ENCODE assay signal across 9 mouse cellular contexts in genomic region chr1:171074283-171074682, GRCm38 (mm10). TPM values are rescaled to one million over a fixed set of nuclear protein-coding genes. Genes with fewer than 3 reads are reported as not detected.
A peak's percentile ranks its signal among the peaks of the same experiment; 100 is the strongest.
DNase-seq lines count a peak whose midpoint lies in the region; ATAC-seq lines count a peak whose summit lies in the region.
"Not testable (repeated sequence)": the region's sequence is repeated elsewhere in the genome, so short reads cannot be mapped to it uniquely, and the experiment has no call there.
"Had no signal": no experiment of that assay in that cellular context is flagged by ENCODE, and none has a peak within 500 bp of the region (broad histone marks: within the 10 kb centered on the region; RNA-seq: fewer than 3 reads in every experiment).

No protein-coding gene starts in this region.

- 21% methylated on average over 4 of the region's 10 CpGs for WGBS in embryonic facial prominence, embryonic 14.5 days
- WGBS in heart, embryonic 11.5 days (ENCODE audit: insufficient replicate concordance) = 17% methylated on average over 4 of the region's 10 CpGs
- WGBS in kidney, embryonic 14.5 days = 16% methylated on average over 4 of the region's 10 CpGs
- 7% methylated on average over 8 of the region's 10 CpGs for WGBS in liver, embryonic 15.5 days (ENCODE audit: insufficient replicate concordance)
- 39% methylated on average over 7 of the region's 10 CpGs for WGBS in midbrain, embryonic 10.5 days

- H3K4me2 ChIP-seq in embryonic facial prominence, embryonic 14.5 days (ENCODE audit: low read depth, low read length); heart, embryonic 11.5 days; kidney, embryonic 14.5 days (replicated peaks; ENCODE audit: low read depth, low read length); liver, embryonic 15.5 days: not testable (repeated sequence)

- not testable (repeated sequence) for H3K4me3 ChIP-seq in embryonic facial prominence, embryonic 14.5 days (ENCODE audit: low read depth, low read length); heart, embryonic 11.5 days (ENCODE audit: low read depth, low read length); kidney, embryonic 14.5 days (ENCODE audit: low read length); liver, embryonic 15.5 days (replicated peaks)
- H3K4me3 ChIP-seq in midbrain, embryonic 10.5 days = 0 out of 2 replicates have a peak overlapping the region, but pooled peaks have one; percentile 1

- peak; percentile 27 for ATAC-seq in embryonic facial prominence, embryonic 14.5 days (ENCODE audit: low read depth)
- peak; percentile 27 for ATAC-seq in heart, embryonic 11.5 days (replicated peaks; ENCODE audit: insufficient number of reproducible peaks, low FRiP score, low TSS enrichment)
- ATAC-seq in kidney, embryonic 14.5 days (ENCODE audit: low FRiP score, low TSS enrichment) = peak; percentile 29
- peak; percentile 61 for ATAC-seq in liver, embryonic 15.5 days (ENCODE audit: insufficient read depth)

- H3K9ac ChIP-seq in embryonic facial prominence, embryonic 14.5 days (ENCODE audit: low read depth, low read length); heart, embryonic 11.5 days (ENCODE audit: low read depth, low read length); kidney, embryonic 14.5 days (ENCODE audit: low read depth, low read length); liver, embryonic 15.5 days: not testable (repeated sequence)

- H3K9me3 ChIP-seq in embryonic facial prominence, embryonic 14.5 days (ENCODE audit: control insufficient read depth, low read length); heart, embryonic 11.5 days (replicated peaks; ENCODE audit: control insufficient read depth, low read length); kidney, embryonic 14.5 days (ENCODE audit: control insufficient read depth, low read length); liver, embryonic 15.5 days (replicated peaks); midbrain, embryonic 10.5 days (replicated peaks): not testable (repeated sequence)

- H3K36me3 ChIP-seq in embryonic facial prominence, embryonic 14.5 days (ENCODE audit: control insufficient read depth, insufficient read depth, low read length); heart, embryonic 11.5 days (ENCODE audit: control insufficient read depth, insufficient read depth, low read length); kidney, embryonic 14.5 days (ENCODE audit: control insufficient read depth, insufficient read depth, low read length); liver, embryonic 15.5 days (replicated peaks); midbrain, embryonic 10.5 days: not testable (repeated sequence)

- not testable (repeated sequence) for H3K27ac ChIP-seq in embryonic facial prominence, embryonic 14.5 days (replicated peaks; ENCODE audit: low read depth, low read length); heart, embryonic 11.5 days (ENCODE audit: low read depth, low read length); kidney, embryonic 14.5 days (ENCODE audit: low read depth, low read length); liver, embryonic 15.5 days (replicated peaks); midbrain, embryonic 10.5 days (replicated peaks)

- H3K4me1 ChIP-seq in embryonic facial prominence, embryonic 14.5 days (ENCODE audit: control insufficient read depth, insufficient read depth, low read length); heart, embryonic 11.5 days (ENCODE audit: control insufficient read depth, insufficient read depth, low read length); kidney, embryonic 14.5 days (ENCODE audit: control insufficient read depth, insufficient read depth, low read length); liver, embryonic 15.5 days (replicated peaks); midbrain, embryonic 10.5 days: not testable (repeated sequence)

- peaks cover 33% of the 10 kb centered on the region for H3K27me3 ChIP-seq in embryonic facial prominence, embryonic 14.5 days (replicated peaks; ENCODE audit: control insufficient read depth, insufficient read depth, low read length)
- H3K27me3 ChIP-seq in heart, embryonic 11.5 days (ENCODE audit: control insufficient read depth, insufficient read depth, low read length) = peaks cover 28% of the 10 kb centered on the region
- H3K27me3 ChIP-seq in kidney, embryonic 14.5 days (ENCODE audit: control insufficient read depth, insufficient read depth, low read length) = peaks cover 14% of the 10 kb centered on the region; the same call in 1 of the 2 replicates
- peaks cover 56% of the 10 kb centered on the region for H3K27me3 ChIP-seq in liver, embryonic 15.5 days
- H3K27me3 ChIP-seq in midbrain, embryonic 10.5 days (ENCODE audit: low read depth, poor library complexity, severe bottlenecking) = peaks cover 61% of the 10 kb centered on the region

- DNase-seq in 3134 (ENCODE audit: extremely low read depth, insufficient read length, low spot score) = peak; percentile 28
- peak; percentile 10 for DNase-seq in adrenal gland, postnatal 25 days
- peak; percentile 60 for DNase-seq in embryonic facial prominence, embryonic 14.5 days (ENCODE audit: low spot score)
- peak; percentile 62 for DNase-seq in midbrain, embryonic 10.5 days (ENCODE audit: low spot score)
- DNase-seq in spleen, adult 12 weeks (ENCODE audit: low spot score) = peak; percentile 45

RNA-seq across cellular contexts. Expression of gene Fcgr3, which starts 9.5 kb away (rescaled TPM):
- total RNA-seq in adrenal gland, postnatal 25 days (2021) = 5.5 and 7.4 TPM in 2 replicates
- polyA plus RNA-seq in embryonic facial prominence, embryonic 14.5 days (2014; fragmentation: Nextera tagmentation; extraction: Ambion mirVana) = 20.5 and 25.0 TPM in 2 replicates
- polyA plus RNA-seq in heart, embryonic 11.5 days (2014; fragmentation: Nextera tagmentation; extraction: Ambion mirVana) = 3.8 and 4.4 TPM in 2 replicates
- polyA plus RNA-seq in kidney, embryonic 14.5 days (2014; fragmentation: Nextera tagmentation; extraction: Ambion mirVana) = 7.0 and 7.9 TPM in 2 replicates
- polyA plus RNA-seq in liver, embryonic 15.5 days (2015; fragmentation: Nextera tagmentation; extraction: Ambion mirVana) = 27.2 and 28.0 TPM in 2 replicates
- 5.5 and 7.8 TPM in 2 replicates for polyA plus RNA-seq in midbrain, embryonic 10.5 days (2016; fragmentation: Nextera tagmentation; extraction: Ambion mirVana)

RNA-seq across cellular contexts. Expression of gene Cfap126, which starts 39.4 kb away (rescaled TPM):
- 2.3 and 4.5 TPM in 2 replicates for total RNA-seq in adrenal gland, postnatal 25 days (2021)
- polyA plus RNA-seq in embryonic facial prominence, embryonic 14.5 days (2014; fragmentation: Nextera tagmentation; extraction: Ambion mirVana) = 4.4 and 12.3 TPM in 2 replicates
- 2.7 and 5.6 TPM in 2 replicates for polyA plus RNA-seq in heart, embryonic 11.5 days (2014; fragmentation: Nextera tagmentation; extraction: Ambion mirVana)
- polyA plus RNA-seq in kidney, embryonic 14.5 days (2014; fragmentation: Nextera tagmentation; extraction: Ambion mirVana) = 2.9 and 3.8 TPM in 2 replicates
- polyA plus RNA-seq in liver, embryonic 15.5 days (2015; fragmentation: Nextera tagmentation; extraction: Ambion mirVana) = 1.7 and 2.6 TPM in 2 replicates
- 2.8 and 2.9 TPM in 2 replicates for polyA plus RNA-seq in midbrain, embryonic 10.5 days (2016; fragmentation: Nextera tagmentation; extraction: Ambion mirVana)

RNA-seq across cellular contexts. Expression of gene Fcgr4, which starts 55.6 kb away (rescaled TPM):
- total RNA-seq in adrenal gland, postnatal 25 days (2021) = 0.76 and 1.6 TPM in 2 replicates
- 0.81 and 0.92 TPM in 2 replicates for polyA plus RNA-seq in embryonic facial prominence, embryonic 14.5 days (2014; fragmentation: Nextera tagmentation; extraction: Ambion mirVana)
- polyA plus RNA-seq in heart, embryonic 11.5 days (2014; fragmentation: Nextera tagmentation; extraction: Ambion mirVana) = 0.23 TPM in 1 of 2 replicates, not detected in the other
- polyA plus RNA-seq in kidney, embryonic 14.5 days (2014; fragmentation: Nextera tagmentation; extraction: Ambion mirVana) = 0.97 and 1.0 TPM in 2 replicates
- polyA plus RNA-seq in liver, embryonic 15.5 days (2015; fragmentation: Nextera tagmentation; extraction: Ambion mirVana) = 3.9 and 4.2 TPM in 2 replicates
- polyA plus RNA-seq in midbrain, embryonic 10.5 days (2016; fragmentation: Nextera tagmentation; extraction: Ambion mirVana) = 0.25 TPM in 1 of 2 replicates, not detected in the other
- total RNA-seq: gastrocnemius, adult 18-20 months had no signal

Comparison
In these comparisons a context has a peak if more than half of its experiments do, and no peak if none do; other contexts are left out.
1. DNase-seq: peak in every context shown above with its lines; median percentile 62 in midbrain, embryonic 10.5 days; 60 in embryonic facial prominence, embryonic 14.5 days; 45 in spleen, adult 12 weeks; 28 in 3134; 10 in adrenal gland, postnatal 25 days.